Mouse (Mus musculus) spleen, adult 2 months (tissue): Measurements from ENCODE around the gene March7. TPM values are rescaled to one million over a fixed set of nuclear protein-coding genes. Genes with fewer than 3 reads are reported as not detected.

Source experiments
- DNase-seq, 2 experiments: peaks; one replicate each; pipeline versions ENCODE4 v3.0.0 to v3.0.0-alpha.2; 2012 to 2021; ENCODE audit warnings: low spot score in 2 of 2, low read depth in 1 of 2
- H3K27ac ChIP-seq: fragments of 200-500 bp; 2 replicates; pipeline ENCODE4 v1.5.1; 2012; ENCODE audit warnings: low read length, inconsistent platforms; ENCODE audit not compliant: insufficient read depth
- H3K27me3 ChIP-seq: fragments of 200-500 bp; 2 replicates; pipeline ENCODE4 v1.6.1; 2012; ENCODE audit warnings: mild to moderate bottlenecking, moderate library complexity, low read length, inconsistent platforms; ENCODE audit not compliant: control insufficient read depth, insufficient read depth
- H3K36me3 ChIP-seq: fragments of 200-500 bp; 2 replicates; pipeline ENCODE4 v1.6.1; 2012; ENCODE audit warnings: mild to moderate bottlenecking, low read length, inconsistent platforms; ENCODE audit not compliant: control insufficient read depth, insufficient read depth
- H3K4me1 ChIP-seq: fragments of 200-500 bp; 2 replicates; pipeline ENCODE4 v1.6.1; 2011; ENCODE audit warnings: inconsistent platforms; ENCODE audit not compliant: control insufficient read depth, insufficient read depth, insufficient read length
- H3K4me3 ChIP-seq: fragments of 200-500 bp; 2 replicates; pipeline ENCODE4 v1.5.1; 2011; ENCODE audit warnings: mild to moderate bottlenecking, inconsistent platforms; ENCODE audit not compliant: insufficient read depth, insufficient read length; ENCODE audit errors: extremely low read depth
- CTCF ChIP-seq: fragments of 200-500 bp; IDR thresholded peaks from 2 replicates; pipeline ENCODE4 v1.5.1; 2011; ENCODE audit warnings: mild to moderate bottlenecking, inconsistent platforms; ENCODE audit not compliant: insufficient read depth, insufficient read length, insufficient replicate concordance; ENCODE audit errors: extremely low read depth
- POLR2A ChIP-seq: fragments of 200-500 bp; IDR thresholded peaks from 2 replicates; pipeline ENCODE4 v1.6.1; 2011; ENCODE audit warnings: low read depth, low read length, inconsistent platforms
- WGBS: fragments of 180-500 bp; shearing (Covaris S2); methylation state at CpG from one replicate; pipeline ENCODE4 v1.1.7; 2018; 5-methylcytosine and 5-hydroxymethylcytosine counted together
- polyA plus RNA-seq: library from polyadenylated mRNA; depleted of rRNA; stranded (reverse); fragments of >200 nt; gene quantifications from 2 replicates; pipeline ENCODE4 v1.2.3, GENCODE M21; 2012; rRNA removed

March7 gene
- polyA plus RNA-seq, 1 experiment, result 6.4 TPM

GRCm38 (mm10) chr2:60299323-60299722 is 89.6 kb downstream of the March7 start:
- Histone ChIP-seq H3K4me3 (no peak overlapping the region), H3K4me1 (no peaks in the 10 kb centered on the region), H3K27ac (no peak overlapping the region), H3K36me3 (peaks cover 2% of the 10 kb centered on the region; the same call in 1 of the 2 replicates), H3K27me3 (no peaks in the 10 kb centered on the region)
- 78% methylated on average over 2 of the region's 2 CpGs for WGBS
- DNase-seq, result no peak
- TF ChIP-seq CTCF, result no peak
- no peak for TF ChIP-seq POLR2A

Other genes starting within 250 kb of the March7 start
- 12.6 and 13.7 TPM in 2 replicates for gene Baz2b, start within 50 bp of the March7 start, polyA plus RNA-seq
- 15.3 and 16.9 TPM in 2 replicates for gene Cd302, start 74.6 kb downstream of the March7 start, polyA plus RNA-seq
- gene Ly75, start 173.4 kb downstream of the March7 start, polyA plus RNA-seq, result 2.2 and 2.3 TPM in 2 replicates